Mouse (Mus musculus): ENCODE results near the gene Ankrd60.
A peak's percentile ranks its signal among the peaks of the same experiment; 100 is the strongest.

Ankrd60 gene

DNA sequence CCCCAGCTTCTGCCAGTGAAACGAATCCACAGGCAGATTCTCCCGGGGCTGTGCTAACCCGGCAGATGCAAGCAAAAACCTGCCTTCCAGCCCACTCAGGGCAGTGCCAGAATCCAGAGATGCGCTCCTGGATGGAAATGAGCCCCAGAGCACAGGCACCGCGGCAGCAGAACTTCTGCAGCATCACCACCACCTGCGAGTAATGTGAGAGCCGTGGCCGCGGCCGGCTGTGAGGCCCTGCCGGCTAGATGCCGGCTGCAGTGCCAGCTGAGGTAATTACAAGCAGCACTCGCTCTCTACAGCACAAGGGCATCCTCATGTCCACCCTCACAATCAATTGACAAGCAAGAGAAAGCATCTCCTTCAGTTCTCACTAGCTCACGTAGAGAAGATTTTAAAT lies 6.2 kb upstream of the Ankrd60 start:
- DNase-seq (ENCODE audit: low spot score in 2 of 2) = no peak

DNA sequence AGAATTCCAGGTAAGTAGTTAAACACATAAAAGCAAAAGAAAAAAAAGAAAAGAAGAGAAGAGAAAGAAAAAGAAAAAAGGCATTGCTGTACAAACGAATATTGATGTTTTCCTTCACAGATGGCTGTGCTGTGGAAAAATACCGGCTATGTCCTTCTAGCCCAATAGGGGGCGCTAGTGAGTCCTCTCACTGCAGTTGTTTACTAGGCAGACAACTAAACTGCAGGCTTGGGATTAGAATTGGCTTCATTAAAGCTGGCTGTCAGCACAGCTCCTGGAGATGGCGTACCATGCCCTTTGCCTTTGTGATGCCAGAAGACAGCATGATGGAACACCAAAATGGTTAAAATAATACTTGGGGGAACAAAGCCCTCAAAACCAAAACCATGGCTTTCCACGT lies 5.3 kb upstream of the Ankrd60 start:
- DNase-seq (ENCODE audit: low spot score in 2 of 2) = no peak

DNA sequence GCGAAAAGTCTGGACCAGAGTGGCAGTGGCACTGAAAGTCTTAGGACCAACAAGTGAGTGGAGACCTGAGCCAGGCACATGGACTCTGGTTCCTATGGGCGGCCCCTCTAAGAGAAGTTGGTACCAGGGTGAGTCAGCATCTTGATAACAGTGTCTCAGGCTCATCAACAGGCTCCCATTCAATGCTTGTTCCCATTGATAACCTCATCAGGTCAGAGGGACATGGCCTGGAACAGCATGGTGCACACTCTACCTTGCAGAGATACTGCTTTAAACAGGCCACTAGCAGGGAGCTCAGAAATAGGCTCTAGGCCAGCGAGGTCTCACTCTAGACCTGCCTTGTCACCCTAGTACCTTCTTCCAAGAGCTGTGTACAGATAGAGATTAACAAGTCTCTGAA lies 4.7 kb upstream of the Ankrd60 start:
- no peak for DNase-seq (ENCODE audit: low spot score in 2 of 2)

DNA sequence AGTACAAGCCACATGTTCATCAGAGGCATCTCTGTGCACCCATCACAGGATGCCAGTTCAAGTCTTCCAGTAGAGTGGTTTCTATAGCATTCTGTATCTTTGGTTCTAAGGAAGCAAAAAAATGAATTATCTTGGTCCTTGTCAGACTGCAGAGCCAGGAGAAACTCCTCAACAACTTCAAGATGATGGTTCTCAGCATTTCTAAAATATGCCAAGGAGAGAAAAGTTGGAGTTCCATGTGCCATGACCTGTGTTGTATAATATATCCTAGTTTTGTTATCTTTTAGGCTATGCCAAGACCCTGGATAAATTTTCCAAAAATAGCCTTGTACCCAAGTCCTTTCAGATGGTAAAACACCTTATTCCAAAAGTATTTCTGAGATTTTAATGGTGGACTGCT lies 2.9 kb upstream of the Ankrd60 start:
- no peak for DNase-seq (ENCODE audit: low spot score in 2 of 2)

DNA sequence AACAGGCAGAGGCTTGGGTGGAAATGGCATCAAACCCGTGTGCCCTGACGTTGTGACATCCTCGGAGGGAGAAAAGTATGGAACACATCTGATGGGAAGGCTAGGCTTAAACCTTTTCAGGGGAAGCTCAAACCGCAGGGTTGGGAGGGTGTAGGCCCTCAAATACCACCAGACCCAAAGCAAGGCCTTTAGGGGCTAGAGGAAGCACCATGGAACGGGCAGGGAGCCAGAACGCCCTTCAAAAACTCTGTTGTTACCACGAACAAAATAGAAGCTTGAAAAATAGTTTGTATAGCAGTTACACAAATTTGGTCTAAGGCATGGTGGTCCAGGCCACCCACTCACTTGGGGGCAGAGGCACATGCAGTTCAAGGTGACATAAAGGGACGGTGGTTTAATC lies 430 bp upstream of the Ankrd60 start:
- DNase-seq (ENCODE audit: low spot score in 2 of 2) = no peak

DNA sequence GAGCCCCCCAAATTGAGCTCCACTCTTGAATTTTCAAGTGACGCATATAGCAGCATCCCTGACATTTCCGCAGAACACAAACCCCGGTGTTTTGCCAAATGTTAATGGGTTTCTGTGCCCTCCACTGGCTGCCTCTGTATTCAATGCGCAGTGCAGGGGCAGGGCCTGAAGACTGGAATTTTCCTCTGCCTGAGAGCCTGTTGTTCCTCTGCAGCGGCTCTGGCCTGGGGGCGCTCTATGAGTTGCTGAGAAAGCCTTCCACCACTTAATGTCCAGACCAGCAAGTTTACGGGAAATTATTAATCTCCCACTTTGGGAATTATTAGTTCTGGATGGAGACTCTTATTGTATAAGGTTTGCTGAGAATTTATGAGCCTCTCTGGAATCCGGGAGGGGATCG lies 14.0 kb downstream of the Ankrd60 start:
- no peak for DNase-seq (ENCODE audit: low spot score in 2 of 2)

DNA sequence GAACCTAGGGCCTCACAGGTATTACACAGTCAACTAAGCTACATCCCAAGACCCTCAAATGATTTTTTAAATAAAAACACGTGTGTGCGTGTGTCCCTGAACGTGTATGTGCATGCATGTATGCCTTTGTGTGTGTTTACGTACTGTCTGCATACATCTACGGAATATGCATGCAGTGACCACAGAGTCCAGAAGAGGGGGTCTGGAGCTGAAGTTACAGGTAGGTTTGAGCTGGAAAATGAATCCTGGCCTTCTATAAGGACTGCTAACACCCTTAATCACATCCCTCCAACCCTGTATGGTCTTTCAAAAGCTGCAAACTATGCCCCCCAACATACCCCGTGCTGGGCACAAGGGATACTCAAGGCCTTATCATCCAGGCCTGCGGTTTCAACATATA lies 14.8 kb downstream of the Ankrd60 start:
- DNase-seq (ENCODE audit: low spot score in 2 of 2) = no peak

DNA sequence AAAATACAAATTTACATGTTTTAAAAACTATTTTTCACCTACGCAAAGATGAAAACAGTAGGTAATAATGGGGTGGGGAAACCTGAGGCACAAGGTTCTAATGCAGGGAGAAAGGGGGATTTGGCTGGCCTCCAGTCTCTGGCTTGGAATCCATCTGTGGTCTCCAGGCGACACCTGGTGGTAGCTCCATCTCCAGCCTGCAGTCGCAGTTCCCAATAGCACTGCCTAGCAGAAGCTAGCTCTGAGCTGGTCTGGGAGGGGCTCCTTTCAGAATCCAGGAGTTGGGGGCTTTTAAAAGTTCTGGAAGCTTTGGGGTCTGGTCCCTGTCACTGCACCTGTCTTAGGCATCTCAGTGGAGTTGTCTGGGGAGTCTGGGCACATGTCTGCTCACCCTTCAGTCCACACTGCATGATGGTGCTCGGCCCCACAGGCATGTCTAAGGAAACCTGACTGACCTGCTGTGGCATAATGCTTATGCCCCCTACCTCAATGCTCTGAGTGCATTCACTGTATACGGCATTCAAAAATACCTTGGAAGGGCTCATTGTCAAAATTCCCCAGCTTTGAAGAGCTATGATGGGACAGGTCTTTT lies 16.2 kb downstream of the Ankrd60 start:
- DNase-seq (ENCODE audit: low spot score in 2 of 2) = peak; percentile 50 to 79

DNA sequence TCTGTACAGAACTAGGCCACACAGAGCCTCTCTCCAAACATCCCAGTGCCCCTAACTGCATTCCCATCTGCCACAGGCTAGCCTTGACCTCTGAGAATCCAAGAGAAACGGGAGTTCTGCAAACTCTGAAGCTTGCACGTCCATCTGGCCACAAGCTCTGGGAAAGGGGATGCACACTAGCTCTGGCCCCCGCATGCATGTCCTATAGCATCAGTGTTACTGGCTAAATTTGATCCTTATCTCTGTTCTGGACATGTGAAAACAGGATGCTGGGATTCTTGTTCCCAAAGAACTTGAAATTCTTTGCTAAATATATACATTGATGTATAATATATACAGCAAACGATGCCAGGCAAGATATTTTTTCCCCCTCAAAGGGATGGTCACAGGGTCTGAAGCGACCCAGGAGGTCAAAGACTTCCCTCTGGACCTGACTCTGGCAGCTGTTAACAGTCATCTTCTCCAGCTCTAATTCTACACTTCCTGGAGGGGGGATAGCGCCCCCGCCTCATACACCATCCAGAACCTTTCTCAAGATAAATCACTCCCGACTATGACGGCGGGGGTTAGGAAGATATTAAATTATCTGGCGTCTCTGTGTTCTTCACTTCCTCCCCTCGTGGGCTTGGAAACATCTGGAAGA lies 19.3 kb downstream of the Ankrd60 start:
- no peak for DNase-seq (ENCODE audit: low spot score in 2 of 2)

DNA sequence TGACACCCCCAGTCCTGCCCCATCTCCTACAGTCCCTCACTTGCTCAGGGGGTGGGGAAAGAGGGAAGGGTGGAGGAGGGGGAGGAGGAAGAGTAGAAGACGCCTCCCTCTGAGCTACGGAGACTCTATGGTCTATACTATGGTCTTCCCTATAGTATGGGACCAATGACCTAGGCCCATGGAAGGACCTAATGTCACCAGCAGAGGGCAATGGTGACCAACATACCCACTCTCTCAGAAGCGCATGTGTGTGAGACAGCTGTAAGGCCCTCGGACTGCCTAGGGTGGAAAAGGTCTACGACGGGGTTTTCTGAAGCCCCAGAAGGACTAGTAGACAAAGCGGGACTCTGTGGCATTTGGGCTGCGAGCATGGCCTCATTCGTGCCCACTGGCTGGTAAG lies 24.3 kb downstream of the Ankrd60 start:
- DNase-seq (ENCODE audit: low spot score in 2 of 2) = no peak

DNA sequence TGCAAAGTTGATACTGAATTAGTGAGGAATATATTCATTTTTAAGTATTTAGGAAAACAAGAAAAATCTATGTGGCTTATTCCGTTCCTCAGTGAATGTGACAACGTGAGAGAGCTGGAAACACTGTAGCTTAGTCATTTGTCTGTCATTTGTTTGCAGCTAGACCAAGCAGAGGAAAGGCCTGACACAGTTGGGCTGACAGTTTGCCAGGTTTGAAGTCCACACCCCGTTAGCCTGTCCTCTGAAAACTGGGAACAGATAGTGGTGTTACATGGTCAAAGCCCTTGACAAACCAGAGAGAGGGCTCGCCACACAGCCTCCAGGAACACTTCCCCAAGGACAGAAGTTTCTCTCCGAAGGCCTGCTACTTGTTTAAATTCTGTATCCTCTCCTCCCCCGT lies 27.5 kb downstream of the Ankrd60 start:
- DNase-seq (ENCODE audit: low spot score in 2 of 2) = no peak

DNA sequence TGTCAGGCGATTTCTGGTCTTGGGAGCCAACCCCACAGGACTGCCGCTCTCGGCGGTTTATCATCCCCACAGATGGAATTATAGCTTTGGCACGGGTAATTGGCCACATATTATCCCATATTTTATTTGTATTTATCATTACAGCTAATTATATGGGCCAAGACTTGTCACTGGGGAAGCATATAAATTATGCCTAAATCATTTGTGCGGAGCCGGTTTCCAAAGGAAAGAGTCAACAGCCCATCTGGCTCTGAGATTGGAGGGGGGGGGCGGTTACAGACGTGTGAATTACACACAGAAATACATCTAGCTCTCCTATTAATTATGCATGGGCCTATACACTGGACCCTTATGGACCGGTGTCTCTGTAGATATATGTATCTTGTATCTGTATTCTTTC lies 28.9 kb downstream of the Ankrd60 start:
- DNase-seq (ENCODE audit: low spot score in 2 of 2) = no peak

DNA sequence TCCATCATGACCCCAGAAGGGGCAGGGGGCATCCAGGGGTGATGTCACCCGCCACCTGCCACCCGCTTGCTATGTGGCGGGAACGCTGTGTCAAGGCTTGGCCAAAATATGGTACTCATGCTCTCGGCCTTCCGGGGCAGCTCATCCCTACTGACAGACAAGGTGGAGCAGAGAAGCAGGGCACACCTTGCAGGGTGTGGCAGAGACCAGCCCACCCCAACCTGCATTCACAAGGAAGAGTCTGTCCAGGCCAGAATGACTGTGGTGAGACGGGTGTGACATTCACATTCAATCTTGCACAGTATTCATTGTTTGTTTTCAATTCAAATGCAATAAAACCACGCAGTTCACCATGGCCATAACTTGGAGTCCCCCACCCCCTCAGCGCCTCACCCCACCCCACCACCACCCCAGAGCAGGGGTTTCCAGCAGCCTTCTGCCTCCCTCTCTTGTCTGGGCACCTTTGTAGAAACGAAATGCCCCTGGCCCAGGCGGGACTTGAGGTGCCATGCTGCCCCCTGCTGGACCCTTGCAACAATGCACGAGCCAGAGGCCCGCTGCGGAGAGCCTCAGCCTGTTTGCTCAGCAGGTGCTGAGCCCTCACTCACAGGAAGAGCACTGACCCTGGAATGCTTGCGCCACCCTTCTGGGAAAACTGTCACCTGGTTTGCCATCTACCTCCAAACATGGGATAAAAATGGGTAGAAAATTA lies 32.0 kb downstream of the Ankrd60 start:
- peak; percentile 68 to 84 for DNase-seq (ENCODE audit: low spot score in 2 of 2)

DNA sequence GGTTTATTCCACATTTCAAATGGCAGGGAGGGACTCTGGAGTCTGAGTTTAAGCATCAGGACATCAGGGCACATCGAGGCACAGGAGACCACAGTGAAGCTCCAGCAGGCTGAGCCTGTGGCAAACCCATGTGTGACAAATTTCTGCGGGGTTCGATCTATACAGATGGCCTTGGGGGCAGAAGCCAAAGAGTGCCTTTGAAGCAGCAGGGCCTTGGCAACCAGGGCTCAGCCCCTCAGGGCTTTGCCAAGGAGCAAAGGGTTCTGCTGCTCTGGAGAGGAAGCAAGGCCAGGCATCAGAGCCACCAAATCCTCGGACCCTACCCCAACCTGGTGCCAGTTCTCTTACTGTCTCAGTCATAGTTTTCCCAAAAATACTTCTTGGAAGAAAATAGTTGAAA lies 35.4 kb downstream of the Ankrd60 start:
- DNase-seq (ENCODE audit: low spot score in 2 of 2) = no peak

DNA sequence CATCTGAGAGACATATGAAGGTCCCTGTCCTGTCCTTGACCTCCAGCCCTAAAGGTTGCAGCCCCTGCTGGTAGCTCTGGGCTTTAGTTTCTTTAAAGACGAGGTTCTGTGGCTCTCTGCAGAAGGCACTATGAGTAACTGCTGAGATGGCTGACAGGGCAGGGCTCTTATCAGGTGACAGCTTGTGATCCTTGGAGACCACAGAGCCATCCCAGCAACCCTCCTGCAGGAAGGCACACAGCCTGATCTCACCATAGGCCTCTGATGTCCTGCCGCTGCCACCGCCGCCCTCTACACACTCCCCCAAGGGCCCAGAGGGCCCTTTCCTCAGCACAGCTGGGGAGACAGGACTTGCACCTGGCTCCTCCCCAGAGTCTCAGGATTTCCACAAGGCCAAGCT lies 36.4 kb downstream of the Ankrd60 start:
- no peak for DNase-seq (ENCODE audit: low spot score in 2 of 2)

DNA sequence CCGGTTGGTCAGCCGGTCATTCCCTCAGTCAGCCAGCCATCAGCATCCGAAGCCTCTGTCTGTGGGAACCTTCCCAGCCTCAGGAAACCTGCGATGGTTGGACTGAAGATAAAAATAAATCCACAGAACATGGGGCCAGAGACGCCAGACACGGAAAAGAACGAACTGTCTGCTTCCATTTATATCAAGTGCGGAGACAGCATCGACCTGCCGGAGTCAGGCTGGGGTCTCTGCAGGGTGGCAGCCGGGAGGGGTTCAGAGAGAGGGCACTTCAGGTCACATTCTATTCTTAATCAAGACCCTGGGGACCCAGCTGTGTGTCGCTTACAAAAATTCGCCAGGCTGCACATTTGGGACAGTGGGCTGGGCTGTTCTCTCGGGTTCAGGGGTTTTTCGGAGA lies 38.4 kb downstream of the Ankrd60 start:
- DNase-seq (ENCODE audit: low spot score in 2 of 2) = no peak

DNA sequence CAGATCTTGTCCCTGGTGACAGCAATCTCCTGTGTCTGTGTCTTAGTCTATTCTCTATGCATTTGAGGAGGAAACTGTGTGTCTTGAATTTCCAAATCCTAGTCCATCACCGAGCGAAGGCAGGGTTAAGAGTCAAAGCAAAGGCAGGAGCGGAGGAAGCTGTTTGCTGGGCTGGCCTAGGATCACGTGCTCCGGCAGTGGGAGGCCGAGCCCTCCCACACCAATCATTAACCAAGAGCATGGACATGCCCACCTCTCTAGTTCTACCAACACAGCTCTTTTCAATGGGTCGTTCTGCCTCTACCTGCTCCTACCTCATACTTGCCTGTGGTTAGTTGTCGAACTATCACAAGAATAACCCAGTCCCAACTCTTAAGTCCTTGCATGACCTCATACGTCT lies 42.3 kb downstream of the Ankrd60 start:
- no peak for DNase-seq (ENCODE audit: low spot score in 2 of 2)

DNA sequence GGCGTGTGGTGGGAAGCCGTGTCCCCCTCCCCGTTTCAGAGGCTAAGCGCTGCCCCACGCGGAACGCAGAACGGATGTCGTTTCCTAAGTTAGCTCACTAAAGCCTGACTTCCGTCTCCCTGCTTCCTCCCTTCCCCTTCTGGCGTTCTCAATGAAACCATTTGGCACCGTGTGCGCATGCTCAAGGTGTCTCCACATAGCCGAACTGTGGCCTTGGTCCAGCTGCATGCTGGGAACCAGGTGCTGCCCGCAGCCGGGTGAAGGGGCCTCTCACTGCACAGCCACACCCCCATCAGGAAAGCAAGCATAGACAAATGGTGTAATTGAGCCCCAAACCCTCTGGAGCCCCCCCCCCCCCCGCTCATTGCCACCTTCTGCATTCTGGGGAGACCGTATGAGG lies 42.8 kb downstream of the Ankrd60 start:
- no peak for DNase-seq (ENCODE audit: low spot score in 2 of 2)

DNA sequence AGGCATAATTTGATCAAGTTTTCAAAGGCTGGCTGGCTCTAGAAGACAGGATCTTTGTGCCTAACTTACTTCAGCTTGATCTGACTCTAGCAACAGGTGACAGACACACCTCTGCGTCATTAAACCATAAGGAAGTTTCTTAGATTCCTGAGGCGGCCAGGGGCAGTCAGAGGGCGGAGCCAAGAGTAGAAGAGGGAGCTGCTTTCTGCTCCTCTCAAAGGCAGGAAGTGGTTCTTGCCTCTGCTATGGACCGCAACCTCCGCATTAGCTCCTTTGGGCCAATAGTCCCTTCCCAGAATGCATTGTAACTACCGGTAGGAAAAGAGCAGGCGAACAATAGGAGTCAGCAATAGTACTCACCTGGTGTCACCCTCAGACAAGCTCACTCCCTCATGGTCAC lies 43.6 kb downstream of the Ankrd60 start:
- DNase-seq (ENCODE audit: low spot score in 2 of 2) = no peak

DNA sequence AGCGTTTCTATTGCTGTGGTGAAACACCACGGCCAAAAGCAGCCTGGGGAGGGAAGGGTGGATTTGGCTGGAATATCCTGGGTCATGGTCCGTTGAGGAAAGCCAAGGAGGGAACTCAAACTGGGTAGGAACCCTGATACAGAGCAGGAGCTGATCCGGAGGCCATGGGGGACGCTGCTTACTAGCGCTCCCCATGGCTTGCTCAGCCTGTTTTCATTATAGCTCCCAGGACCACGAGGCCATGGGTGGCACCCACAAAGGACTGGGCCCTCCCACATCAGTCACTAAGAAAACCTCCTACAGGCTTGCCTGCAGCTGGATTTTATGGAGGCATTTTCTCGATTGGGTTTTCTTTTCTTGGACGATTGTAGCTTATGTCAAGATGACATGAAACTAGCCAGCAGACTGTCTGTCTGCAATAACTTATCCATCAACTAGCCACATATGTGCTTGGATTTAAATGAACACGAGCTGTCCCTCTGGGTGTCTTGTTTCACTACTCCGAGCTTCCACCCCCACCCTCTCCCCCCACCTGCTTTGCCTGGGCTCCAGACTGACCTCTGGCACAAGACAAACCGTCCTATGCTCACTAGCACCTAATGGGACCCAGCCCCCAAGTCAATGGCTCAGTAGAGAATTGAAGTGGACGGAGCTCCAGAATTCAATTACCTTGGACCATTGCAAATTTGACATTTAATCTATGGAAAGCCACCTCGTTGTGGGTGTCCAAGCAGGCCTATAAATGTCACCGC lies 45.3 kb downstream of the Ankrd60 start:
- DNase-seq (ENCODE audit: low spot score in 2 of 2) = no peak

DNA sequence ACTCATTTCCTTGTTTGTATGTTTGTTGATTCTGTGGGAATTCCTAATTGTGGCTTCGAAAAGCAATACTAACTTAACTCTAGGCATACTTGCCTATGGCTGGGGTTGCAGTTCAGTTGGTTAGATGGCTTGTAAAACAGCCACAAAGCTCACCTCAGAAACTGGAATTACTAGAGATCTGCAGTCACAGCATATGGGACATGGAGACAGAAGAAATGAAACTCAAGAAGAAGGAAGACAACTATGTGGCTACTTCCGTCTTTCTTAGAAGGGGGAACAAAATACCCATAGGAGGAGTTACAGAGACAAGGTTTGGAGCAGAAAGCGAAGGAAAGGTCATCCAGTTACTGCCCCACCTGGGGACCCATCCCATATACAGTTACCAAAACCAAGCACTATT lies 49.7 kb downstream of the Ankrd60 start:
- DNase-seq (ENCODE audit: low spot score in 2 of 2) = no peak

DNA sequence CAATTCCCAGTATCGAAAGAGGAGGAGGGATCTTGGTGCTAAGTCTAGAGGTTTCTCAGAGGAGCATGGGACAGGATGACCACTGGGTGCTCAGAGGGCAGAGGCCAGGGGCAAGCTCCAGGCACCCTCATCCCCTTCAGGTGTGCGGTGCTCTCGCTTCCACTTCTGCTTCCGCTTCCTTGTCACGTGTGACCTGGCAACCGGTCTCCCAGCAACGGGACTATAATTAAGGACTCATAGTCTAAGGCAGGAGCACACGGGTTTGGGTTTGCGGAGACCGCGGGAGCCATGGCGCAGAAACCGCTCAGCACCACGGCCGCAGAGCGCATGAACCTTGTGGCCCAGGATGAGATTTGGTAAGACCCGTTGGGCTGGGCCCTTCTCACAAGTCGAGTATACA lies 55.8 kb downstream of the Ankrd60 start, which contains the start of gene 1700021F07Rik:
Gene 1700021F07Rik, plus strand, starts transcription at position 211 of the 400 bp plus-strand sequence.
- DNase-seq (ENCODE audit: low spot score in 2 of 2) = no peak
